Mouse (Mus musculus) B cell, adult 2 months (primary cell): ENCODE measurements around the gene Pdzrn4.

Experiments
- DNase-seq, 2 experiments: peaks; one replicate each; pipeline ENCODE4 v3.0.0; 2022

Gene Pdzrn4

DNA sequence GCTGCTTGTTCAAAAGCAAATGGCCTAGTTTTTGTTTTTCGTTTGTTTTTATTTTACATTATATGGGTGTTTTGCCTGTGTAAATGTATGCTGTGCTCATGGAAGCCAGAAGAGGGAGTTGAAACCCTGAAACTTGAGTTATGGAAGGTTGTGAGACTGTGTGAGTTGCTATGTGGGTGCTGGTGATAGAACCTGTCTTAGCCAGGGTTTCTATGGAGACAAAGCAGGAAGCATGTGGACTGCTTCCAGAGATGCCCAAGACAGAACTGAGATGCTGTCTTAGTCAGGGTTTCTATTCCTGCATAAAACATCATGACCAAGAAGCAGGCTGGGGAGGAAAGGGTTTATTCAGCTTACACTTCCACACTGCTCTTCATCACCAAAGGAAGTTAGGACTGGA is 190.8 kb downstream of the Pdzrn4 start:
- no peak for DNase-seq

DNA sequence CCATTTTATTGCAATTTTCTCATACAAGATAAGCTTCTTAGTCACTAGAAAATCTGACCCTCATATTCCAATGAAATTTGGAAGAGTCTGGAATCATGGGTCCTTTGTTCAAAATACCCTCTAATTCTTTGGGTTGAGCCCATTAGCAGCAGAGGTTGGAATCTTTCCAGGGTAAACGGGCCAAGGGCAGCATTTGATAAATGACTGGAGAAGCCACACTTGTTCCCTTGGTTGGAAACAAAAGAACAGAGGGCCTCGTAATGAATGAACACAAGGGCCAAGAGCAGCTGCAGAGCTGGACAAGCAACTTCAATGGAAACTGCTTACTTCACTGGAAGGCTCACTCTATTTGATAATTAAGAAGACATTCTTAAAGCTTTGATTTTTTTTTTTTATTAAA is 198.0 kb downstream of the Pdzrn4 start:
- no peak for DNase-seq

DNA sequence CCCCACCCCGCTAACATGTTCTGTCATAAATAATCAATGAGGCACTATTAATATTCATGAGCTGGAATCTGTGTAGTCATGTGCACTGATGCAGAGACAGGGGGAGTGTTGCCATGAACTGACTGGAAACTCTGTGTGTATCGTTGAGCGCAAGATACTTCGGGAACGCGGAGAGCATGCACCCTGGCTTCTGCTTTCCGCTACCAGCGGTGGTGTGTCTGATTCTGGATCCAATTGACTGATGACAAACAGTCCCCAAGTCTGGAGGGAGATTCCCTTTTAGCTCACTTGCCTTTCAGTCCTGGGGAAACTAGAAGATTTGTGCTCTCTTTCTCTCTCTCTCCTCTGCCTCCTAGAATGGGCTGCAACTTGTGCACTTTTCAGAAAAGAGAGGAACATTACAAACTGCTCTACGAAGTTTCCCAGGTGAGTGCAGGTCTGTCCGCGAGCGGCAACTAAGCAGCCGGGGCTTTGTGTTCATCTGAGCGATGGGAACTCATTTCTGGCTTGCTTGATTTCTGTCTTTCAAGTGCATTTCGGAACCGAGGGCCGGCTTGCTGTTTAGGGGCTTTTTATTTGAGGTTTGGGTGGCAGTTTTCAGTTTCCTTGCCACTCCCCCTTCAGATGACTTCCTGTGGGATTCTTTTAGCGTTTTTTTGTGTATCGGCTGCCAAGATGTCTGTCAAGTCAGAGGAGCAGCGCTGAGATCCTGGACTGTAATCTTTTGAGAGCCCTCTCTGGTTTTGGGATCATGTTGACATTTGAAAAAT is 200.5 kb downstream of the Pdzrn4 start:
- DNase-seq = no peak

DNA sequence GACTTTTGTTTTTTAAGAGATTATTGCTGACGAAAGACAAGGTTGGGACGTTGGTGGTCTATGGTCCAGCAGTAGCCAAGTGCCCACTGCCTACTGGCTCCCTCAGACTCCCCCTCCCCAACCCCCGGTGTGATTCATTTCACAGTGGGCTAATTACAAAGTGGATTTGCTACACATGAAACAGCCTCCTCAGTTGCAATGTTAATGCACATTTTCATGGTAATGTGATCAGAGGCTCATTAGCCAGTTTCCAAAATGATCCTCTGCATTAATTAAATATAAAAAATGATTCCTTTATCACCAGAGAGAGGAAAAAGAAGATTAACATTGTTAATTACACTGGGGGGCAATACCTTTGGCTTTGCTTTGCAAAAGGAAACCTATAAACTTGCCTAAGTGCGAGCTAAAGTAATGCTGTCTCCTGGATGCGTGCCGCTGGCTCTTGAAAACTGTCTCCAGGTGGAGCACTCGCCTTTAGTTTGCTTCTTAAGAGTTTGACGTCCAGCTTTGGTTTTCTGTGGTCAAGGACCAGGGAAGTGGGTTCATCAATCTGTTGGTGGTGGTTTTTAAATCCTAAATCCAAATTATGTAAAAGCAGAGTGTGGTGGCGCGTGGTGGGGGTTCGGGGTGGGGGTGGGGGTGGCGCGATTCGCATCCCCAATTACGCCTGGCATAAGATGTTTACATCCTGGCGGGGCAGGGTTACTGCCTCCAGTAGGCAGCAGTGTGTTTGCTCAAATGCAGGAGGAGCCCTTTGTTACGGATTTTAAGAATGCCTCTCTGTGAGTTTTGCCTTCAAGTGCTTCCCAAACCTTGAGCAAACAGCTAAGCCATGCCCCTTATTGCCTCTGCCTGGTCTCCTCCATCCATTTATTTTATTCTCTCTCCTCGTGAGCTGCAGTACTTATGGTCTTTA is 202.0 kb downstream of the Pdzrn4 start:
- DNase-seq = no peak

GRCm38 (mm10) chr15:92599381-92599780 is 202.7 kb downstream of the Pdzrn4 start:
- no peak for DNase-seq

DNA sequence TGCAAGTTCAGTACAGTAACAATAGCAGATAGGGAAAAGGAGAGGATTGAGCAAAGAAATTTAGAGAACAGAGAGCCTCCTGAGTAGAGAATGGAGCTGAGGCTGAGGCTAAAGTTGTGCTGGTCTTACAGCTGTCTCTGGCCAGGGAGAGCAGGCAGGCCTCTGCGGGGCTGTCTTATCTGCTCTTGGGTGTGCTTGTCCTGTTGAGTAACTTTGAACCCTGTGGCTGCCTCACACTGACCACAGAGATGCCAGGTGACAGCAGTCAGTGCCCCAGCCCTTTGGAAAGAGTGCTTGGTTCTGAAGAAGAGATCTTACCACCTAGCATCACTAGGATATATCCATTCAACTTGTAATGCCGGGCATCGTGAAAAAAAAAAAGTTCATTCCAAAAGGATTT is 214.2 kb downstream of the Pdzrn4 start:
- DNase-seq = no peak

- DNase-seq = no peak
Observed at GRCm38 (mm10) chr15:92612386-92612785, 215.7 kb downstream of the Pdzrn4 start.

- no peak for DNase-seq
Observed at GRCm38 (mm10) chr15:92613228-92613627, 216.5 kb downstream of the Pdzrn4 start.

DNA sequence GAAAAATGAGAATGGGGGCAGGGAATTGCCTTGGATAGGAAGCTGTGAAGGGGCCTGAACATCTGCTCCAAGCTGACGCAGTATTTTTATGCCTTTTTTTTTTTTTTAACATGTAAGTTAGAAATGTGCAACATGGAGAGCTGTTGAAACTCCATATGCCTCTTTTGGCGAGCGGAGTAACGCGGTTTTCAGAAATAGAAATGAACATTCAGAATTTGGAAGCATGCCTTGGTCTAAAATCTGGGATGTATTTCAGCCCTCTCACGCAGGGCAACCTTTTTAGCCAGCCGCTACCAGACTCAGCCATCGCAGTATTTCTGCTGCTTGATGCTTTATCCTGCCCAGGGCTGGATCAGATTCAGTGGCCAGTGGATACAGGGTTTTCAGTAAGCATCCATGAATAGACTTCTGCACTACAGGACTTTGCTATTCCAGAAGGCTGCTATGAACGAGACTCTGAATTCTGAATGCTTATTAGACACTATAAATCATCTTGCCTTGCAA is 225.1 kb downstream of the Pdzrn4 start:
- no peak for DNase-seq

- DNase-seq = no peak
Observed at GRCm38 (mm10) chr15:92622323-92622722, 225.6 kb downstream of the Pdzrn4 start.

- no peak for DNase-seq
Observed at GRCm38 (mm10) chr15:92629172-92629571, 232.5 kb downstream of the Pdzrn4 start.

GRCm38 (mm10) chr15:92634044-92634610 is 237.4 kb downstream of the Pdzrn4 start:
- no peak for DNase-seq

DNA sequence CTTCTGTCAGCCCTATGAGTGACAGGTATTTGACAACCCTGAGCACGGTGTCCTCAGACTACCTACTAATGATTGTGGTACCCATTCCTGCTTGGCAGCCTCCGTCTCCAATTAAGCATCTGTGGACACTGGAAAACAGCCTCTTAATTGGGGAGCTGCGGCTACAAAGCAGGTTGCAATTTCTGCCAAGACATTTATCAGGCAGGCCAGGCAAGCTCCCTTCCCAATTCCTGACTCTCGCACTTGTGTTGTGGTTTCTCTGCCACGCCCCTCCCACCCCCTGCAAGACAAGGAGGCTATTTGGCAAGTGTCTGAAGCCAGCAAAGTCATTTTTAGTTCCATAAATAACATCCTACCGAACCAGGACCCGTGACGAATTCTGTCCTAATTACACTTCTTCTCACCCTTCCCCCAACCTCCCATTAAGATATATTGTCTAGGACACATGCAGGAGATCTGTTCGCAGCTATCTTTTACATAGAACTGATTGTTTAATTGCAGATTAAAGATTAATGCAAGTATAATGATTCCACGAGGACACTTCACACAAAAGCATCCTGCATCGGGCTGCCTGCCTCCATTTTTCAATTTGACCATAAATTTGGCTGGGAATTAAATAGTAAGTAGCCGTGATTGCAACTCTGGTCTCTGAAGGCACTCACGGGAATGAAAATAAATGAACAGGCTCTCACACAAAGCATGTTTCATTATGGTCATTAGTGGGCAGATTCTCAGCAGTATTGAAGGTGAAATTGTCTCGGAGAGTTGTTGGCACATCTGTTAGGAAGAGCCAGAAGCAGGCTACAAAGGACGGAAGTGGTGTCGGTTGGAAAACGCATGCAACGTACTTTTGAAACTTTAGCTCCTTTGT is 243.8 kb downstream of the Pdzrn4 start:
- DNase-seq = no peak

DNA sequence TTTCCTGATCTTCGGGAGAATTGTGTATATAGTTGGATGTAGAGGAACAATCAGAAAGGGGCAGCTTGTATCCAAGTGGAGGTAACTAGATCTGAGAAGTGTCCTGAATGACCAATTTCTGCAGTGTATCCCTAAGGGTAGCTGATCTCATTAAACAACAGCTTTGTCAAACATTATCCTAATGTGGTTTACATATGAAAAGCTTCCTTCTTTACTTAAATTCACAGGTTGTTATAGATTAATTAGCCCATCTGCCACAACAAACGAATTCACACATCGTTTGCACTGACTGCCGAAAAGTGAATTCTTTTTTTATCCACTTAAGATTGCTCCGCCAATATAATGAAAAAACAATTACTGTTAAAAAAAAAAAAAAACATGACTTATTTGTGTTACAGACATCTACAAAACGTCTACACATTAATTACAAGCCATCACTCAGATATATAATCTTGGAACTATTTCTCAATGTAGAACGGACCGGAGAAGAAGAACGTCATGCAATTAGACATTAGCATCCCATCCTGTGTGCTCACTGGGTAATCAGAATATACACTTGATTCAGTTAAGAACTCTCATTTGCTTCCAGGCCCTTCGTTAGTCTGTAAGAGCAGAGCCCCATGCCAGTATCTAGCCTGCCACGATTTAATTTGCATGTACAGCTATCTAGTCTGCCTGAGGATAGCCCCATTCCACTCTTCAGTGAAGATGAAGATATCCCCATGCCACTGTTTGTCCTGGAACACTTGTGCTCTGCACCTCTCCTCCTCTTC is 274.8 kb downstream of the Pdzrn4 start:
- no peak for DNase-seq

- DNase-seq = no peak
Observed at GRCm38 (mm10) chr15:92676096-92676495, 279.4 kb downstream of the Pdzrn4 start.

DNA sequence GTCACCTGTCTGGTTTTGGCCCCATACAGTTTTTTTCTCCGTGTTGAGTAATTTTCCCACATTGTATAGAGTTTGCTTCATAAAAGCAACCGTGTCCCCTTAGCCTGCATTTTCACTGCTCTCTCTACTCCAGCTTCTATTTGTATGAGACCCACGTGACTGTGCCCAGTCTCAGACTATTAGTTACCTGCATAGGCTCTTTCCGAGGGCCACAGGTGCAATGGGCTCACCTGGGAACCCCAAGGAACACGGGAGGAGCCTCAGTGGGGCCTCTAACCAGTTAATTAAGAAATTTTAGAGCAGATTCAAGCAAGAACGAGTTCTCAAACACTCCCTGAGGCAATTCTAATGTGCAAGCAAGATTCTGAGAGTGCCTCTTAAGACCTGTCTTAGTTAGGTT is 281.7 kb downstream of the Pdzrn4 start:
- DNase-seq = no peak

- no peak for DNase-seq
Observed at GRCm38 (mm10) chr15:92679541-92679940, 282.9 kb downstream of the Pdzrn4 start.

- DNase-seq = no peak
Observed at GRCm38 (mm10) chr15:92696276-92696956, 299.7 kb downstream of the Pdzrn4 start.

DNA sequence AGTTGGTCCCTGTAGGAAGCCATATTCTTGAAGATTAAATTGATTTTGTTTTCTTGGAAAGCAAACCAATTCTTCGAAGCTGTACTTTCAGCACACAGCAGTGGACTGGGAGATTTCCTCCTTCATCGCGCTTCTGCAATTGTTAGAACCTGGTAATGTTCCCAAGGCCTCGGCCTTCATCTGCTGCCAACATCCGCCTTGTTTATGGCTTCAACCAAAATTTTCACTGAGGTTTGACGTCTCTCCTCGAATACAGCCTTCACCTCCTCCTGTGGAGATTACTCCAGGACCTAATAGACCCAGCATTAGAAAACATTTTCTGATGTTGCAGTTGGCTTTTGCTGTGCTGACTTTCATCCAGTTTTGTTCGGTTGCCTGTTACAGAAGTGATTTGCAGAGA is 307.5 kb downstream of the Pdzrn4 start:
- DNase-seq = no peak

DNA sequence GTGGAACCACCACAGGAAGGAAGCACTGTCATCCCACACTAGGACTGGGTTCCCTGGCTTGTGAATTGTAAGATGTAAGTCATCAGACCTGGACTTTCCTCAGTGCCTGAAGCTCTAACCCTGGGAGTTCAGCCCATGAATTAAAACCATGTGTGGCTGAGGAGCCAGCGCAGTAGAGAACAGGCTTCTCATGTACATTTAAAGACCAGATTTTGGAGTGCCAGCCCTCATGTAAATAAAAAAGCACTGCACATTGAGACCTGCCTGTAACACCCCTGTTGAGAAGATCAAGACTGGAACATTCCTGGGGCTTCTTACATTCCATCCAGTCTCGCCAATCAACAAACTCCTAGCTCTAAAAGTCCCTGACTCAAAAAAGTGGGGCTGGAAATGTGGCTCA is 342.0 kb downstream of the Pdzrn4 start:
- DNase-seq = no peak

DNA sequence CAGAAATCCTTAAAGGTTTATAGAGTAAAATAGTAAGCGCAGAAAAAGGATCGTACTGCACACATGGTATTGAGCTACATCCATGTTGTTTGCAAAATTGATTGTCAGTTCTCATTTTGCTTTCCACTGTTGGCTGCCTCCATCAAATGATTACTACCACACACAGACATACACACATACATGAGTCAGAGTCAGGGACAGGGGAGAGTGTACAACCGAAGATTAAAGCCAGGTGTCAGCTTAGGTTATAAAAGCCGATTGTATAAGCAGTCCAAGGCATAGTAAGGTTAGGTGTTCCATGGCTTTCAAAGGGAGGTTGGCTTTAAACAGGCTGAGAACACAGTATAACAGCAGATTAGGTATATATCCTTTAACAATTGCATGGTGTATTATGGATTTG is 343.2 kb downstream of the Pdzrn4 start:
- DNase-seq = no peak
